Mouse (Mus musculus): ENCODE measurements around the gene Nfkb1. TPM values are rescaled to one million over a fixed set of nuclear protein-coding genes. Genes with fewer than 3 reads are reported as not detected.
A peak's percentile ranks its signal among the peaks of the same experiment; 100 is the strongest.

Nfkb1 gene
- total RNA-seq, 2 experiments from 2014 or later: 17.1 to 18.7 TPM

GRCm38 (mm10) chr3:135703307-135703706 lies 12.0 kb upstream of the Nfkb1 start:
- no peak for DNase-seq (ENCODE audit: low spot score)

- no peak for DNase-seq (ENCODE audit: low spot score)
Measured at GRCm38 (mm10) chr3:135702658-135703057, 11.3 kb upstream of the Nfkb1 start.

DNA sequence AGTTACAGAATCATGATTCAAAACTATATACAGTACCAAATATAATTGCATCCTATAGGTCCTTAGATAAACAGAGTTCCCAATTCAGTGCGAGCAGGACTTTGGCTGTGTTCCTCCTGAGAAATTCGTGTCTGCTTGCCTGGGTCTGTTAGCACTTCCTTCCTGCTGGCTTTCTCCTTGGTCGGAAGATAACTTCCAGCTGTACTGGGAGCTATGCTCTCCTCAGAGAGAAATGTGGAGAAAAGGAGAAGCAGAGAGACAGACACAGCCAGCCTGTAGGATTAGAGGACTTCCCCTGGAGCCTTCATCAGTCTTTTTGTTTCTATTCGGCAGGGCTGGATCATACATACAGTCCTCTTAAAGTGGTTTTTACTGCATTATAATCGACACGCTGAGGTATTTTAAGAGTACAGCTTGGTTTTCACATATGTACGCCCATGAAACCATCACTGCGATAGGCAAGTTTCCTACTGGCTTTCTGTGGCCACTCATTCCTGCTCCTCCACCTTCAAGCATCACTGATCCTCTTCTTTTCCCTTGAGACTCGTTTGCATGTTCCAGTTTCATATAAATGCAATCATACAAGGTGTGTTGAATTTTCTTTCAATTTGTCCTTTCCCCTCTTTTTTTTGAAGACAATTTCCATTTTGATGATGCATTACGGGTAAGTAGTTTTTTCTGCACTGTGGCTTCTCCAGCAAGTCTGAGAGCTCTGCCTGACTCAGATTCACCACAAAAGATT lies 8.3 kb upstream of the Nfkb1 start:
- DNase-seq (ENCODE audit: low spot score): no peak

DNA sequence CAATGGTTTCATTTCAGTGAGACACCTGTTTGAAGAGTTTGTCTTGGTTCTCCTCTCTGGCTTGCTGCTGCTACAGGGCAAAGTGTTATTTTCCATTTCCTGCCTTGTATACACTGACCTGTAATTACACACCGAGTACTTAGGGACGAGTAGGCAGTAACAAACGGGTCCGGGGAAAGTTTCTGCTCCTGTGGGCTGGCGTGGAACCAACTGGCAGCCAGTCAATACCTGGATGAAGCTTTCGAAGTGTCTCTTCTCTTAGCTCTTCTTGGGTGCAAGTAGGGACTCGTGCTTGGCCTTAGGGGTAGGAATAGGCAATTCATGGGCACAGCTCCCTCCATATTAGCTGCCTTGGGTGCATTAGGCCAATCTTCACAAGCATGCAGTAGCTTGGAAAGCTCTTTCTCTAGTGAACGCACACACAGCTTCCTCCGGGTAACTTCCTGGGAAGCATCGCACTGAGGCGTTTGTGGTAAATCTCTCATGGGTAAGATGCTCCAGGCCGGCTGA lies 7.2 kb upstream of the Nfkb1 start:
- DNase-seq (ENCODE audit: low spot score): no peak

- DNase-seq (ENCODE audit: low spot score): no peak
Measured at GRCm38 (mm10) chr3:135696262-135696661, 4.9 kb upstream of the Nfkb1 start.

DNA sequence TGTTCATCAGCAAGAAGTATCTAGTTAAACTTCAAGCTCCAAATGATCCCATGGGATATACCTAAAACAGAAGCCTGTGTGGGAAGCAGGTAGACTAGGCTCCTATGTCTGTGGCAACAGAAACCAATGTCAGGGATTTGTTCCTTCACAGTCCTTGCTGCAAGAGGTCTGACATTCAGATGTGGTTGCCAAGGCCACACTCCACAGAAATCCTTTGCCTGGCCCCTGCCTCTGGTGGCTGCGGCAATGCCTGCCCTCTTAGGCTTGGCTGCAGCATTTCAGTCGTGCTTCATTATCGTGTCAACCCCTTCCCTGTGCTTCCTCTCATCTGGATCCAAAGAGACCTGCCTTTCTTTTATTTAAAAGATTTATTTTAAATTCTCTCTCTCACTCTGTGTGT lies 1.7 kb upstream of the Nfkb1 start:
- DNase-seq (ENCODE audit: low spot score): no peak

DNA sequence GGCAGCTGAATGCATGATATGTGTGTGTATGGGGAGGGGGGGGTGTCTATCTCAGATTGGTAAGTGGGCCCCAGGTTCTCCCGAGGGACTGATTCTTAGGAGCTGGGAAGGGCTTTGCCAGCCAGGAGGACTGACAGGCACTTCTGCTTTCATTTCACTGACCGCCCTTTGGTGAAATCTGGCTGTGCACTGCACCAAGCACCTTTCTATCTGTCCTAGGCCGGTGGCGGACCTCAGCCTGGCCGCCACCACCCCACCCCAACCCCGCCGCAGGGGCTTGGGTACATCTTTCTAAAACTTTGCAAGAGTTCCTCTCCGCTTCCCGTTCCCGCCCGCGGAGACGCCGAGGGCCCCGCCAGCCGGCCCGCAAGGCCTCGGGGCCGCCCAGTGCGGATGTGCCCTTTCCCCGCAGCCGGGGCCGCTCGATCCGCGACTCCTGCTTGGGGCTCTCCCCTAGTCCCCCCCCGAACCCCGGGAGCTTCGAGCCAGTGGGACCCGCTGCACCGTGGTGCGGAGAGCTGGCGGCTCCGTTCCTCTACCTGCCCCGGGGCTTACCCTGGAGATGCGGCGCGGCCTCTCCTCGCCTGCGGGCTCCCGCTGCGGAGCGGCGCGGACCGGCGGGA lies 668 bp downstream of the Nfkb1 start:
- DNase-seq (ENCODE audit: low spot score): peak; percentile 49

GRCm38 (mm10) chr3:135689773-135690567 lies 1.4 kb downstream of the Nfkb1 start:
- peak; percentile 20 for DNase-seq (ENCODE audit: low spot score)

GRCm38 (mm10) chr3:135688970-135689772 lies 2.2 kb downstream of the Nfkb1 start:
- no peak for DNase-seq (ENCODE audit: low spot score)

- DNase-seq (ENCODE audit: low spot score): no peak
Measured at GRCm38 (mm10) chr3:135687965-135688364, 3.4 kb downstream of the Nfkb1 start.

- DNase-seq (ENCODE audit: low spot score): no peak
Measured at GRCm38 (mm10) chr3:135686419-135686818, 4.9 kb downstream of the Nfkb1 start.

- no peak for DNase-seq (ENCODE audit: low spot score)
Measured at GRCm38 (mm10) chr3:135683275-135683674, 8.1 kb downstream of the Nfkb1 start.

GRCm38 (mm10) chr3:135682240-135682639 lies 9.1 kb downstream of the Nfkb1 start:
- no peak for DNase-seq (ENCODE audit: low spot score)

- no peak for DNase-seq (ENCODE audit: low spot score)
Measured at GRCm38 (mm10) chr3:135681272-135681783, 10.0 kb downstream of the Nfkb1 start.

- DNase-seq (ENCODE audit: low spot score): no peak
Measured at GRCm38 (mm10) chr3:135680213-135680843, 11.0 kb downstream of the Nfkb1 start.

DNA sequence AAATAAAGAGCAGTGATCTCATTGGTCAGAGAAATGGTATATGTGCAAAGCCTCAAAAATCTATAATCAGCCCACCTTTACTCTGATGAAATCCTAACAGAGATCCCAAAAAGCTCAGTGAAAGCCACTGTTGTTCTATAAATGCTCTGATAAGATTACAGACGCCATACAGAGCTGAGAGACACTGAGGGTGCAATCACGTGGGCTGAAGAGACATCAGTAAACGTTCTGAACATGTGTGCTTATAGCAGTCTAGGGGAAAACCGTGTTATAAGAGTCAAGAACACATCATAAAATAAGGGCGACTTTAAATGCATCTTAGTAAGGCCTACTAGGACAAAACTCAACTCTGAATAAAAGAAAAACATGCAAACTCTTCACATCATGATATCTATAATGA lies 14.3 kb downstream of the Nfkb1 start:
- DNase-seq (ENCODE audit: low spot score): no peak

DNA sequence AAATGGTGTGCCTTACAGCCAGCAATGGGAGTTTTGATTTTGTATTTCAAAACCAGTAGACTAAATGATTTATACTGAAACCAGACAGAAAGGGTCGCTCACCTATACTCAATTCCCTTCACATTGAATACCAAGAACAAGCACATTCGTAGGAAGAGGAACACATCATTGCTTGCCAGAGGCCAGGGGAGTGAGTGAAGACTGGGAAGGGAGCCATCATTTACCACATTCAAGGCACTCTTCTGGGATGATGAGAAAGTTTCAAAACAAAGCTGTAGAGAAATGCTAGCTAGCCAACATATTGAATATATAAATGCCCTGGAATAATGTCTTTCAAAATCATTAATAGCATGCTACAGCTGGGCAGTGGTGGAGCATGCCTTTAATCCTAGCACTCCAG lies 15.0 kb downstream of the Nfkb1 start:
- no peak for DNase-seq (ENCODE audit: low spot score)

GRCm38 (mm10) chr3:135675480-135675879 lies 15.9 kb downstream of the Nfkb1 start:
- no peak for DNase-seq (ENCODE audit: low spot score)

- no peak for DNase-seq (ENCODE audit: low spot score)
Measured at GRCm38 (mm10) chr3:135674716-135675392, 16.5 kb downstream of the Nfkb1 start.

DNA sequence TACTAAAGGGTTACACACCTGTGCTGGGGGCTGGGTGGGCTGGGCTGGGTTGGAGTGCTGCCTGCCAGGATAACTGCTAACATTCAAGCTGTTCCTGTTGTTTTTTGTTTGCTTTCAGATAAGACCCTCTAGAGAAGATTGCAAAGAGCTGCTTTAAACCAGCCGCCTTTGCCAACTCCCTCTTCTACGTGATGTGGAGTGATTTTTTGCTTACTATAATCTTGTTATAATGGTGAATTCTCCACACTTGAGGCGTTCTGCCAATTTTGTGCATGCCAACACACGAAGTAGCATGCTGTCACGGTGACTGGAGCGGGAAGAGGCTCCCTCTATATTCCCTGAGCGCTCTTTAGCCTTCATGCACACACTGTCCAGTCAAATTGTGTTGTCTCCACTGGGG lies 17.7 kb downstream of the Nfkb1 start:
- no peak for DNase-seq (ENCODE audit: low spot score)
